Mouse (Mus musculus): ENCODE results near the gene Vsig2.
A peak's percentile ranks its signal among the peaks of the same experiment; 100 is the strongest.

Gene Vsig2

DNA sequence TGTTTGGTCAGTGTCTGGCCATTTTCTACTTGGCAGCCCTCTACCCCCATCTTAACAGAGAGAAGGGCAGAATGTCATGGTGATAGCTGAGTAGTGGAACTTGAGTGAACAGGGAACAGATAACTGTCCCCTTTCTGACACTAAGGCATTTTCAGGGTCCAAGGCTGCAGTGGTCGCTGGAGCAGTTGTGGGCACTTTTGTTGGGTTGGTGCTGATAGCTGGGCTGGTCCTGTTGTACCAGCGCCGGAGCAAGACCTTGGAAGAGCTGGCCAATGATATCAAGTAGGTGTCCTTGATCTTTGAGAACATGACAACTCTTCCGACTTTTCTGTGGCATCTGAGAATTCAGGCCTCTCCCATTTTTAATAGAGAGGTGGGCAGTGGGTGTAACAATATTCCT is 2.2 kb upstream of the Vsig2 start:
- no peak for DNase-seq (ENCODE audit: low read depth)

DNA sequence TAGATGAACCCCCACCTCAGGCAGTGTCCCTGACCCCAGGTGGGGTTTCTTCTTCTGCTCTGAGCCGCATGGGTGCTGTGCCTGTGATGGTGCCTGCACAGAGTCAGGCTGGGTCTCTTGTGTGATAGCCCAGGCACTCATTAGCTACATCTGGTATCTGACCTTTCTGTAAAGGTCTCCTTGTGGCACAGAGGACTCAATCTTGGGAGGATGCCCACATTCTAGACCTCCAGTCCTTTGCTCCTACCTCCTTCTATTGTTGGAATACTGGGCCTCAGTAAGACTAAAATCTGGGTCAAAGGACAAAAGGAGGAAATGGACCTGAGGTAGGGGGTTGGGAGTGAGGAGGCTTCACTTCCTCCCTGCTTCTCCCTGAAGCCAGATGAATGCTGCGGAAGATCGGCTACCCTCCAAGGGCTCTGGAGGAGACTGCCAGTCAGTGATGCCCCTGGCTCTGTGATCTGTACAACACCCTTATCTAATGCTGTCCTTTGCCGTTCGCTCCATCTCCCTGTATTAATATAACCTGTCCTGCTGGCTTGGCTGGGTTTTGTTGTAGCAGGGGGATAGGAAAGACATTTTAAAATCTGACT is 1.3 kb upstream of the Vsig2 start:
- no peak for DNase-seq (ENCODE audit: low read depth)

DNA sequence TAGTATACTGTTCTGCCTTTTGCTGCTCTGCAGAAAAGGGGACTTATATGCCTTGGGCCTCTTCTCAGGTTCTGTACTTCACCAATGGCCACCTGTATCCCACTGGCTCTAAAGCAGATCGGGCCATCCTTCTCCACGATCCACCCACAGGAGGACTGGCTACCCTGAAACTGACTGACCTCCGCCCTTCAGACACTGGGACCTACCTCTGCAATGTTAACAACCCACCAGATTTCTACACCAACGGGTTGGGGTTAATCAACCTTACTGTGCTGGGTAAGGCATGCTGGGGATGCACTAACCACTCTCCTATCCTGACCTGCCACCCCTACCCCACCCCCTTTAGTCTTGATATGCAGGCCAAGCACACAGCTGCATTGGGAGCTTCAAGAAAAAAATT is 1.2 kb downstream of the Vsig2 start:
- DNase-seq (ENCODE audit: low read depth) = no peak

DNA sequence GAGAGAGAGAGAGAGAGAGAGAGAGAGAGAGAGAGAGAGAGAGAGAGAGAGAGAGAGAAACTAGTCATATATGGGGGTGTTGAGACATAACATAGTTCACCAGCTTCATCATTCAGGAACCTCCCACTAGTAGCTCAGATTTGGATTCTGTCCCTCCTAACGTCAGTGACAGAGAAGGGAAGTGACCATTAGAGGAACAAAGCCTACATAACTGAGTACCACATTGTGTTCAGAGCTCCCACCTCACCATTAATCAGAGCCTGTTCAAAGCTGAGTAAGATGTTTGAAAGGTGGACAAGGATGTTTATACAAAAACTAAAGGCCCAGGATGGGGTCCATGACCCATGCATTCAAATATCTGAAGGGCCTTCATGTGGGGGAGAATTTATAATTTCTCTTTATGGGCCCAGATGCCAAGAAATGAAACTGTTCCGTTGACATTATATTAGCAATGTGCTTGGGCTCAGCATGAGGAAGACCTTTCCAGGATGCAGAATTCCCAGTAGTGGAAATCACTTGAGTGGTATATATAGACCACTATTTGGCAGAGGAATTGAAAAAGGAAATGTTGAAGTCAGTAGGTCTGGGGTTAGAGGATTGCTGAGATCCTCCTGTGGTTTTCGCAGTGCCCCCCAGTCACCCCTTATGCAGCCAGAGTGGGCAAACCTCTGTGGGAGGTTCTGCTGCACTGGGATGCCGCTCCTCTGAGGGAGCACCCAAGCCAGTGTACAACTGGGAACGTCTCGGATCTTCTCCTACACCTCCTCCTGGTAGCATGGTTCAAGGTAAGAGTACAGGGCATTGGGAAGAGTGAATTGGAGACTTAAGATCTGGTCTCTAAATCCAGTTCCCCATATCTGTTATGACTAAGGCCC is 1.9 kb downstream of the Vsig2 start:
- DNase-seq (ENCODE audit: low read depth) = no peak

DNA sequence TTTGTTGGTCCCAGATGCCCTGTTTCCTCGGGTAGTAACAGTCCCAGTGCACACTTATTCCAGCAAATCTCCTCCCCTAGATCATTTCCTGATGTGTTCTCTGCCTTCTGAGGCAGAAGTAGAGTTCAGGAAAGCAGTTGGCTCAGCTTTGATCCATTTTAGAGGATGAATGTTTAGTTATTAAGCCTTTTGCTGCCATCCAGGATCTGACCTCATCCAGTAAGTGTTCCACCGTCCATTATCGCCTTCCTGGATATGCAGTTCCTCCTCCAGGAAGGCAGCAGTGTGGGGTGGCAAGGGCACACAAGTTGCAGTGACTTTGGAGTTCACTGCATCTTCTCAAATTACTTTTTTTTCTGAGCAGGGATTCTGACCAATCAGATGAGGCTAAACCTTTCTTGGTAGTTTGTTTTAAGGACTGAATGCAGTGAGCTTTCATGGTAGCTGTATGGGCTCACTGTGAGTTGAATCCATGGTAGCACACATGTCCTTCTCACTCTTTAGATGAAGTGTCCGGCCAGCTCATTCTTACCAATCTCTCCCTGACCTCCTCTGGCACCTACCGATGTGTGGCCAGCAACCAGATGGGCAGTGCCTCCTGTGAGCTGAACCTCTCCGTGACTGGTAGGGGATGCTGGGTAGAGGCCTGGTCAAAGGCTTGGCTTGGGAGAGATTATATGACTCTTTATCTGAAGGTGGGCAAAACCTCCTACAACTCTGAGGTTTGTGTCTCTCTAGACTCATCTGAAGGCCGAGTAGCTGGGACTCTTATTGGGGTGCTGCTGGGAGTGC is 3.0 kb downstream of the Vsig2 start:
- DNase-seq (ENCODE audit: low read depth) = no peak

DNA sequence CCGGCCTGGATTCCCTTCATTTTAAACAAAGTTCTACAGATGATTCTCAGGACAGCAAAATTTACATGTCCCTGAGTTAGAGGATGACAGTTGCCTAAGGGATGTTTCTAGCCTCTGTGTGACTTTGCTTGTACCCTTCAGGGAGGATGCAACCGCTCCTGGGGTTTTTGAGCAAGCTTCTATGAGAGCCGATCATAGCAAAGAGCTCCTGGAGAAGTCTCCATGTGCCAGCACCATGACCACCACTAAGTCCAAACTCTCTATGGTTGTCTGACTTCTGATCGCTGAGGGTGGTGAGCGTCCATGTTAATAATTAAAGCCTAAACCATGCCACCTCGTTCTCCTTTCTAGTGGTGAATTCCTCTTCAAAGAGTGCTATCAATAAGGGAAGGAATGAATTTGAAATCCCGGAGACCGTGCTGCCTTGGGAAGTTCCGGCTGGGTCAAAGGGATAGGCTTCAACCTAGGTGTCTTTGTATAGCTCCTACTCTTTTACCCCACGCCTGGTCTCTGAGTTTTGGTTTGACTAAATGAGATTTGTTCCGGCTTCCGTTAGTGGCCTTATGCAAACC is 4.9 kb downstream of the Vsig2 start:
- no peak for DNase-seq (ENCODE audit: low read depth)

DNA sequence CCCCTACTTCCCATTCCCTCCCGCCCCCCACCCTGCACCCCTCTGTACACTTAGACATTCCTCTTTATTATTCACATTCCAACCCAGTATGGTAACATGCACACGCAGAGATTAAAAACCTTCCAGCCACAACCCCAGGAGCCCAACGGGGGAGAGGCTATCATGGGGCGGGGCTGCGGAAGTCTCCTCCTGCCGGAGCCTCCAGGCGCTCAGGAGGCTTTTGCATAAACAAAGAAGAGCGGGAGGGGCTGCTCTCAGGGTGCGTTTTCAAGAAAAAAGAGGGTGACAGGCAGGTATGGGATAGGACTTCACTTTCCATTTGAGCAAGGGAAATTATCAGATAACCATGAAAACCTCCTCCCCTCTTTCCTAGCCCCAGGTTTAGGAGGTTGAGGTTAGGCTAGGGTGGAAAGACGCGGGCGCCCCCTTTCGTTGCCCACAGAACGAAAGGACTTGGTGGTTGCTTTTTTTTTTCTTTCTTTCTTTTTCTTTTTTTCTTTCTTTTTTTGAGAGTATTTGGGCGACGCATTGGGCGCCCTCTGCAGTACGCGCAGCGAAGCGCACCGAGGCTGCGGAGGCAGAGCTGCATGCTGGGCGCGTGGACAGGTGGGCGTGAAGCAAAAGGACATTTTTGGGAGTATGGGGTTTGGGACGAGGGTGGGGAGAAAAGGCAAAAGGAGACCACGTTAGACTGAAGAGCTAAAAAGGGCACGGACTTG is 5.6 kb downstream of the Vsig2 start:
- DNase-seq (ENCODE audit: low read depth) = peak; percentile 60

DNA sequence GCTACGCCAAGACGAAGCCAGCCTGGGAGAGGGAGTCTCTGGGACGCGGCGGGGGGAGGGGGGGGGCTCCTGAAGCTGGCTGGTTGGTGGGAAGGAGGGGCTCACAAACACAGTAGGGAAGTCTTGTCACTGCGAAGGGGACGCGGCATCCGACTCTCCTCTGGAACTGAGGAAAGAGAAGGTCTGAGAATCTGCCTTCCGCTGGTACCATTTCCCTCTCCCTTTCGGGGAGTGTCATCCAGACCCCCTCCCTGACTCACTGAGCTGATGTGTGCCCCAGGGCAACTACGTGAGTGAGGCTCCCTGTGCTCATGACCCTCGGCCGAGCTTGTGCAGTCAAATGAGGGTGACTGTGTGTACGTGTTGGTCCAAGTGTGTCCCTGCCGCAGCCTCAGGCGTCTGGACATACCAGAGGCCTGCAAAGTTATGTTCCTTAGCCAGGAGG is 6.1 kb downstream of the Vsig2 start:
- no peak for DNase-seq (ENCODE audit: low read depth)

DNA sequence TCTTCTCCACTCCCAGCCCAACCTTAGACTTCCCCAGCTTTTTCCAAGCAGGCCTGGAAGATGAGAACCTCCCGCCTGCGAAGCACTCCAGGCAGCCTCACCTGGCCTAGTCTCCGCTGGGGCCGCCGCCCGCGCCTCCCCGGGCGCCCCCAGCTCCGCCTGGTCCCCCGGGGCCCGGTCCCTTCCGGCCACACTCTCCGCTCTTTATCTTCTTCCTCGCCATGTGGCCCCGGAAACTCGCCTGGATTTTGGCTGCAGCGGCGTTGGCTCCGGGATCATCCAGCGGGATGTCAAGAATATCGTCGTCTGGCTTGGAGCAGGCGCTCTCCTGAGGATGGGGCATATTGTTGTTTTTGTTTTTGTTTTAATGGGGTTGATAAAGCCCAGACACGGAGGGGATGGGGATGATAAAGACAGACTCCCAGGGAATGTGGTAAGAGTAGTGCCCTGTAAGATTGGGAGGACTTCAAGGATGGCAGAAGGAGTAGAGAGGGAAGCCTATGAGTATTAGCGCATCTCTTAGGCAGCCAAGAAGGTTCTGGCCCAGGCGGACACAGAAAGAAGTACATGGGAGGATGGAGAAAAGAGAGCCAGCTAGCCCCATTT is 6.9 kb downstream of the Vsig2 start:
- no peak for DNase-seq (ENCODE audit: low read depth)

DNA sequence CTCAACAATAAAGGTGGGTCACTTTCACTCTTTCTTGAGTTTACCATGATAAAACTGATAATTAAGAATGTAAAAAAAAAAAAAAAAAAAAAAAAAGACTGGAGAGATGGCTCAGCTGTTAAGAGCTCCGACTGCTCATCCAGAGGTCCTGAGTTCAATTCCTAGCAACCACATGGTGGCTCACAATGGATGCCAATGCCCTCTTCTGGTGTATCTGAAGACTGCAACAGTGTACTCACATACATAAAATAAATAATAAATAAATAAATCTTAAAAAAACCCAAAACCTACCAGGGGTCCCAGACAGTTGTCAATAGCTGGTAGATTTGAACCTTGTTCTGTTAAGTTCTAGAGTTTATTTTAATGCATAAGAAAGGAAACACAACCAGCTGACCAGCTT is 7.8 kb downstream of the Vsig2 start:
- no peak for DNase-seq (ENCODE audit: low read depth)

DNA sequence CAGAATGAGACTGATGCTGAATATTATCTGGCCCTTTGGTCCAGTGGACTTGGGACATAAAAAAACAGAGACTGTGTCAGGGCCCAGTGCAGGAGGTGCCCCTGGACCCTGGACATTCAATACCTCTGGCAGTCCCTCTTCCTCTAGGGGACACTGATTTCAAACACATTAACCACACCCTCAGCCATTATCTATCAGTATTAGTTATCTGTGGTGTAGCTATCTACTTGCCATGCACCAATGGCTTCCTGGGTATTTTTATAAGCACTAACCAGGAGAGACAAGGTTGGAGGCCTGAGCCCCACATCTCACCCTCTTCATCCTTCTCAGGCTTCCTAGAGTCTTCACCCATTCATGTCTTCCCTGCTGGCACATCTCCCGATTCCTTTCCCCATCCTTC is 11.4 kb downstream of the Vsig2 start:
- no peak for DNase-seq (ENCODE audit: low read depth)

DNA sequence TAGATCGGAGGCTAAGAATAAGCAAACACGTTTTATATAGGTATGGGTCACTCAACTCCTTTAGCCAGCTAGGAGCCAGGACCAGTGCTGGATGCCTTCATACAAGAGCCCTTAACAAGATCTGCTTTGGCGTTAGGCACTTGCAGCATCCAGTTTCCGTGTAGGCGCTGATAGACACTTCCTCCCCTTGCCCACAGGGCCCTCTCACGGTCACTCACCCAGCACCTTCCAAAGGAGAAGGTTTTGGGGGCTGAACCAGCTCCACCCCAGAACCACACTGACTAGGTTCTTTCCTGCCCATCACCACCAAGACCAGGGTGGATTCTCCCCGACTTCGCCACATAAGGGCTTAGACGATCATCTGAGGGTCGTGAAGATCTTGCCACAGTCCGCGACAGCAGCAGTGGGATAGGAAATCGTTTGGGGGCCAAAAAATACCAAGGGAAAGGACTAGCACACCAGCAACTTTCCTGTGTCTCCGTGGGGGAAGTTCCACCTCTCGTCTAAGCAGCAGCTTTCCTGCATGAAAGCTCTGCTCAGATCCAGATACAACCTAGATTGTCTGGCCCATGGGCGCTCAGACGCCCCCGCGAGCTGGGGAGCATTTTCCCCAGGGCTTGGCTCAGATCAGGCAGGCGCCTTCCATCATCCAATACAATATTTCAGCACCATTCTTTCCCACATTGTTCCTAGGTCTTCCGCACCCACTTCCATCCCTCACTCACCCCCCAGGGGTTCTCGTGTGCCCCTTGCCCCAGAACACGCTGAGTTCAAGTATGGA is 12.9 kb downstream of the Vsig2 start:
- DNase-seq (ENCODE audit: low read depth) = no peak

DNA sequence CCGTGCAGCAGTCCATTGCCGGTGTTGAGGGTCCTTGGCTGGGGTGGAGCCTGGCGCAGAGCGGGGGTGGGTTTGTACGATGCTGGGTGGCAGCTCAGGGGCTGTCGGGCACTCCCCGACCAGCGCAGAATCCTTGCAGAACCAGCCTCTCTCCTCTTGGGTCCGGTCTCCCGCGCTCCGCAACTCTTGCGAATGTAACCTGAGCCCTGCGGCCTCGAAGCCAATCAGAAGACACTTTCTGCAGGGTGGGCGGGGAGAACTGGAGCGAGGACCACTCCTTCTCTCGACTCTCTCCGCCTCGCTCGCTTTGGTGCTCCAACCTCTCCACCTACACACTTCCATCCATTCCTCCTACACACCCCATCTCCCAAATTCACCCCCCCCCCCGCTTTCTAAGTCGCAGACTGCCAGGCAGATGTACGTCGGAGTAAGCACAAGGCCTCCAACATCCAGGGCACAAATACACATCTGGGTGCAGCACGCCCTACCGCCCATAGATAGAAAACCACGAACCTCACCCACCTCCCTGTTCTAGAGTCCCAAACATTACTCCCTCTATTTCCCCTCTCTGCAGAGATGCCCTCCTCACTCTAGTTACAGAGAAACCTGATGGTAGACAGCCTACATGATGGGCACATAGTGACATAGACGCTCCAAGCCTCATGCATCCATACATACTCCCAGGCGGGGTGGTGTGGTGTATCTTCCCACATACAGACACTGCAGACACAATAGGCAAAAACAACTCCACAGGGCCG is 13.7 kb downstream of the Vsig2 start, which contains the start of gene Nrgn:
Gene Nrgn (minus strand): TSS at position 369 of the 758 bp plus-strand sequence.
- DNase-seq (ENCODE audit: low read depth) = peak; percentile 83

DNA sequence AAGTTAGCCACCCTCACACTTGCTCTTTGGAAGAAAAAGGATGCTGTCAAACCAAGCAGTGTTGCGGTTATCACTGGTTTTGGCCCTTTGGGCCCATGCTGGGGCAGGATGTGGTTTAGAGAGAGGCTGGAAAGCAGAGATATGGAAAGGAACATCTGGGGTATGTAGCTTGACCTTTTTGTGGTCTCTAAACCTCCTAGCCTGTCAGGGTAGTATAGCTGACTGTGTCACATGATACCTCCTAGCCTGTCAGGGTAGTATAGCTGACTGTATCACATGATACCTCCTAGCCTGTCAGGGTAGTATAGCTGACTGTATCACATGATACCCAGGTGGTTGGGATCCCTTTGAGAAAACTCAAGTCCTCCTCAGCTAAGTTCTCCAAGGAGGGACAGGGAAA is 15.2 kb downstream of the Vsig2 start:
- DNase-seq (ENCODE audit: low read depth) = no peak

DNA sequence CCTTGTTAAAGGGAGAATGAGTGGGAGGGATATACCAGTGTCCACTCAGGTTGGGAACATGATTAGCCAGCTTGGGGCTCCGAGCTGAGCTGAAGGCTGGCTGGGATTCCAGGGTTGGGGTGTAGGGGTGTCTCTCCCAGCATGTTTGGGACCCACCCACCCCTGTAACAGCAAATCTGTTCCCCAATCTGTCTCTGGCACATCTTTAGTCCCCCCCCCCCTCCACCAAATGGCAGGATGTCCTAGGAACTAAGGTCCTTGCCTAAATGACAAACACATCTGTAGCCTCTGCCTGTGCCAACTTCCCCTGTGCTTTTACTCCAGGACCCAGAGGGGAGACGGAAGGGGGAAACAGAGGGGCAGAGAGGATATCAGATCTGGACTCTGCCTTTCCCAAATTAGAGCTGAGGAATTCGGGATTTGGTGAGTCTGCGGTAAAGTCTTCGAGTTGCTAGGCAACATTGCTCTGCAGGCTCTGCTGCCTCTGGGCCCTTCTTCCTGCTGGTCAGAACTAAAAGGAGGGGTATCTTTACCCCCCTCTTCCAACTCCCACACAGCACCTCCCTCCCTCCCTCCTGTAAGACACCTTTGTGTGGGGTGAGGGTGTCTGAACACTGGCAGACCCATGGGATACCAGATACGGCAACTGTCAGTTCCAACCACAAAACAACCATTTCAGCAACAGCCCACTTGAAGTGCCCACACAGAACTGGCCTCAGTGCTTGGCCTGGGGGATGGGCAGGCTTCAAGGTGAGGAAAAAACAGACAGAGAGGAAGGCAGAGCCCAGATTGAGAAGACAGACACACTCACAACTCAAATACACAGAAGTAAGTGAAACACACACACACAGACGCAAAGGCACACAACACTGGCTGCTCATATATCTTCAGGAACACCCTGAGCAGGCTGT is 16.0 kb downstream of the Vsig2 start, which contains the start of gene Siae:
Gene Siae (plus strand): TSS at position 861 of the 911 bp plus-strand sequence.
- no peak for DNase-seq (ENCODE audit: low read depth)

DNA sequence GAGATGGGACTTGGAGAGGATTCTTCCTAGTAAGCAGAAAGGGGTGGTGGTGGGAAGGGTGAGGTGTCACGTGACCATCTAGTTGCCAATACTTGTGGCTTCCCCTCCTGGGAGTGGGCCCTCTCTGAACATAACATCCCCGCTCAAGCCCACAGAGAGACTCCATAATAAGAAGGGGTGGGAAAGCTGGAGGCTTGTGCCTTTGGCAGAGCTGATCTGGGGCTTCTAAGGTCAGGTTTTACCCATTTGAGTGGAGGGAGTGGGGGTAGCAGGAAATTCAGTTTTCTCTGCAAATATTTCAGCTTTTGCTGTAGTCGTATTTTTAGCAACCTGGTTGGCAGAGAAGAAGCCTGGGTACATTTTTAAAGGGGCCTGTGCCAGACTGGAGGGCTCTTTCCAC is 17.3 kb downstream of the Vsig2 start:
- DNase-seq (ENCODE audit: low read depth) = no peak

DNA sequence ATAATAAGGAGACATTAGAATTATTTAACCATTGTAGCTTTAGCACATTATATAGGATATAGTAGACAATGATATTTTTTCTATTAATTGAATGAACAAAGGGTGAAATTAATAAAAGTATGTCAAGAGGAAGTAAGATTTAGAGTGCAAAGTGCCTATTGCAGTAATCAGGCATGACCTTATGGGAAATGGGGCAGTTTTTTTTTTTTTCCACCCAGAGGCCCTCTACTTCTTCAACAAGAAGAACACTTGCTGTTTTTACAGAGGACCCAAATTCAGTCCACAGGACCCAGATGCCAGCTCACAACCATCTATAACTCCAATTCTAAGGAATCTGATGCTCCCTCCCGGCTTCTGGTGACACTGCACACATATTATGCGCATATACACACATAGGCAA is 21.6 kb downstream of the Vsig2 start:
- no peak for DNase-seq (ENCODE audit: low read depth)

DNA sequence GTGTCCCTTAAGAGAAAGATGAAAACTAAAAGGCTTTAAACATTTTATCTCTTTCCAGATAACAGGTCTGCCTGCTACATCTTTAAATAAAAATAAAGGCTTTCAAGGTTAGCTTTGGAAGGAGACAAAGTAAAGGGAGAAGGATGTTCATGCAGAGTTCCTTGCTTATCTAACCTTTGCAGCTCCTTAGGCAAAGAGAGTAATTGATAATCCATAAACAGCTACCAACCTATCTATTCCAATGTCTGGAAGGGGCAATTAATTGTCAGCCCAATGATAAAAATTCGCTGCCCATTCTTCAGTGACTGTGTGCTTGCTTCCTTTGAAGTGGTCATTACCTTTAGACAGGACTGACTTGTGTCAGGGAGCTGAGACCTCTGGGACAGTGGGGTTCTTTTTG is 24.8 kb downstream of the Vsig2 start:
- no peak for DNase-seq (ENCODE audit: low read depth)

DNA sequence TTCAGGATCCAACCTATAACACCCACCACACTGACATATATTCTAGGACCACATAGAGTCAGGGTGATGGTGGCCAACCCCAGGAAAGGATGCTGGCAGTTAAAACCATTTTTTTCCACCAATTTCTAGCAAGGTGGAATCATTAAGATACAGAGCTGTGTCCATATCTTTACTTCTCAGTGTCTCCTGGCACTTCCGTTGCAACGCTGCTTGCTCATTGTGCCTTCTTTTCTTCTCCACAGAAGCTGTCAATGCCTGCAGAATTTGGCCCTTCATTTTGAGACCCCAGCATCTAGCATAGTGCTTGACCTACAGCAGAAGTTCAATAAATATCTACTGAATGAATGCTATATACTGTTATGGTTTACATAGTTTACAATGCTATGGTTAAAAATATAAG is 28.0 kb downstream of the Vsig2 start:
- no peak for DNase-seq (ENCODE audit: low read depth)
